Mouse (Mus musculus) kidney, adult 2 months (tissue): Measurements from ENCODE around the gene Gtf2h1.

Source experiments
- CTCF ChIP-seq: fragments of 200-500 bp; conservative IDR thresholded peaks from 2 replicates; pipeline ENCODE4 v1.5.1; 2011; ENCODE audit warnings: low read depth, mild to moderate bottlenecking, control low read depth, low read length, moderate library complexity, mixed read lengths; ENCODE audit not compliant: insufficient read depth, insufficient read length
- POLR2A ChIP-seq: fragments of 200-500 bp; IDR thresholded peaks from one replicate; pipeline ENCODE4 v1.6.1; 2011; ENCODE audit warnings: low read depth, low read length, control low read depth

GRCm38 (mm10) chr7:46837073-46837472, 41.2 kb downstream of the Gtf2h1 start:
- TF ChIP-seq POLR2A: no peak
- no peak for TF ChIP-seq CTCF
